Mouse (Mus musculus) right cerebral cortex, adult 18-20 months (tissue): ENCODE data around the gene Trak1.

Experiments used
- DNase-seq: peaks from one replicate; pipeline ENCODE4 v3.0.0; 2022; ENCODE audit warnings: mixed read lengths

Gene Trak1

DNA sequence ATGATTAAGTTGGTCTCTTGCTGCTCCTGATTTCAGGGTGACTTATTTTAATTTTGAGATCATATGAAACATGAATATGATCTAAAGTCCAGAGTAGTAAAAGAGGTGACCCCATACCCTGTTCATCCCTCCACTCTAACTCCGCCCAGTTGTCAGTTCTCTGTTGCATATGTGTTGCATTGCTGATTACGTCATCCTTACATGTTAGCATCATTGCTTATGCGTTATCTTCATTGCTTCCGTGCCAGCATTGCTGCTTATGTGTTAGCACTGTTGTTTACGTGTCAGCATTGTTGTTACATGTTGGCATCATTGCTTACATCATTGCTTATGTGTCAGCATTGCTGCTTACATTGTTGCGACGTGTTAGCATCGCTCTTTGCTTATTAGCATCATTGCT is 51.8 kb downstream of the Trak1 start:
- no peak for DNase-seq

DNA sequence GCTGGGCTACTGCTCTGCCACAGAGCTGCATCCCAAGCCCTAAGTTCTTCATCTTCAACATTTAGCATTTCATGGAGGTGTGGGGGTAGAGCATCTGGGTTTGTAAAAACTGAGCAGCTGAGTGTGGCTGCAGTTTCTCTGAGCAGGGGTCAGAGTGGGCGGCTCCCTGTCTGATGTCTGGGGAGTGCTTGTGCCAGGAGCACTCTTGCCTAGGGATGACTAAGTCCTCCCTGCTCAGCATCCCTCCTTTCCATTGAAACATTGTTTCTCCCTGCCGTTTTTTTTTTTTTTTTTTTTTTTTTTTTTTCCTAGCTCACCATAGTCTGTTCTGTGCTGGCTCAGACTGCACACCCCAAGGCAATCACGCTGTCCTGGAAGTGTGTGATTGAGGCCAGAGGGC is 53.3 kb downstream of the Trak1 start:
- DNase-seq: peak; percentile 48

DNA sequence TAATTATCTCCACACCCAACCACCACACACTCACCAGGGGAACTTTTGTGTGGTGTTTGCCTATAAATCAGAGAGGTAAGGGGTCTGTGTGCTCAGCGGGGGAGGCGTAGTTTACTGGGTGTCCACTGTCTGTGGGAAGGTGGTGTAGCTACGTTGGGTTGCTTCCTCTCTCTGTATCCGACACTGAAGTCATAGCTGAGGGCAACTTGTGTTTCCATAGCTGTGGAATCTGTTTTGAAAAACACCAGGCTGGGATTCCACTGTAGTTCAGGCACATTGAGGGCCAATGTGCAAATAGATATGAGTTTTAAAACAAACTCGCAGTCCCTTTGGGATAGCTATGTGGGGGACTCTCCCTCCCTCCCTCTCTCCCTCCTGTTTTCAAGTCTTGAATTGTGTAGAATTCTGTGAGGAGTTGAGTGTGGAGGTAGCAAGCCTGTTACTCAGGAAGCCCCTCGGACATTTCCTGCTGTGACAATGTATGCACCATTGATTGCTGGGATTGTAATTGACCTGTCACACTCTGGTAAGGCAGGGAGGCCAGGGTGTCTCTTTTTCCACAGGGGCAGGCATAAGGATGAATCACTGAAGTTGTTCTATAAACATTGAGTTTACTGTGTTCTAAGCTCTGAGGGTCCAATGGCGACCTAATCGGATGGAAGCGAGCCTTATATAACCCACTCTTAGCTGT is 54.2 kb downstream of the Trak1 start:
- no peak for DNase-seq

DNA sequence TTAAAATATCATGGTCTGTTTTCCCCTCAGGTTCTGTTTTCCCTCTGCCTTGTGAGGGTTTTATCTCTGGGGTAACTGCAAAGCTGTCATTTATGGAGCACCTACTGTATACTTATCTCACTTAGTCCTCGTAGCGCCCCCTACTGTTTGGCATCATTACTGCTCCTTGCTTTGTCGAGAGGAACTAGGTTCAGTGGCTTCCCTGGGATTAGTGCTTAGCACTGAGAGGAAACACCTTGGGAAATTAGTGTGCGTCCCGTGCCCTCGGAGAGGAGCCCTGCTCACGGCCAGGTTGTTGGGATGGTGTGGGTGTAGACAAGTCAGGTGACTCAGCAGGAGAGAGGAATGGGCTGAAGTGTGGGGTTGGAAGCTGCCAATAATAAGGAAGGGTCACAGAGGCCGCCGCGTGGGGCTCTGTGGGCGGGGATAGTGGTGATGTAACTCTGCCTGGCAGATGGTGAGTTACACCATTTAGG is 54.9 kb downstream of the Trak1 start:
- no peak for DNase-seq

DNA sequence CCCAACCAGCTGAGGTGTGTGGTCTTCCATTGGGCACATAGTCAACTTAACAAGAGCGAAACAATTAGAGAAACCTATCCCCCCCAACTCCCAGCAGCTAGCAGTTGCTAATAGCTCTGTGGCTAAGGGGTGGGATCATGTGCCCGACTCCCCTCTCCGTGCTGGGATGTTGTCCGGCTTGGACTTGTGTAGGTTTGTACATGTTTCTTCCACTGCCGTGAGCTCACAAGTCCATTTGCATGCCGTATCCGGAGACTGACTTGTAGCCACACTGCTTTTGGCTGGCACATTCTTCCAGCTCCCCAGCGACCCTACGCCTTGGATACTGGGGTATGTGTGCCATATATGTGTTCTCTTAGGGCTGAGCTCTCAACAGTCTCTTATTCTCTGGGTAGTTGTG is 55.4 kb downstream of the Trak1 start:
- no peak for DNase-seq

DNA sequence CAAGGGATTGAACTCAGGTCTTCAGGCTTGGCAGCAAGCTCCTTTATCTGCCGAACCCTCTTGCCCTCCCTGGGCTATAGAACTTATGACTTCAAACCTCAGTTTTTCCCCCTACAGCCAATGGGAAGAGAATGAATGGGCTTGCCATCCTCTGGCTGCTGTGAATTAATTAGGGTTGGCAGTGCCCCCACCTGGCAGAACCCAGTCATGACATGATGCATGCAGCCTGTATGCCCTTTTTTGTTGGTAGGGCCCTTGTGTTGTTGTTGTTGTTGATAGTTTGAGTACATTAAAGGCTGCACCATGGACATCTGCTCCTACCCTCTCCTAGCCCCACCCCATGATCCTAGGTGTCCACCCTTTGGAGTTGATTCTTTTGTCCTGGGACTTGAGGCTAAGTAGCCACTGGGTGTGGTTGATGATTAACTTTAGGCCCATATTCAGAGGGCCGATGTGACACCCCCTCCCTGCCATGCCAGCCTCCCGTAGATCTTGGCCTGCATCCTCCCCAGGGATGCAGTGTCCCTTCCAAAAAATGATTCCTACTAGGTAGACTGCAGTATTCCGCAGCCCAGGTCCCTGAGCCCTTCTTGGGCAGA is 57.6 kb downstream of the Trak1 start:
- no peak for DNase-seq

DNA sequence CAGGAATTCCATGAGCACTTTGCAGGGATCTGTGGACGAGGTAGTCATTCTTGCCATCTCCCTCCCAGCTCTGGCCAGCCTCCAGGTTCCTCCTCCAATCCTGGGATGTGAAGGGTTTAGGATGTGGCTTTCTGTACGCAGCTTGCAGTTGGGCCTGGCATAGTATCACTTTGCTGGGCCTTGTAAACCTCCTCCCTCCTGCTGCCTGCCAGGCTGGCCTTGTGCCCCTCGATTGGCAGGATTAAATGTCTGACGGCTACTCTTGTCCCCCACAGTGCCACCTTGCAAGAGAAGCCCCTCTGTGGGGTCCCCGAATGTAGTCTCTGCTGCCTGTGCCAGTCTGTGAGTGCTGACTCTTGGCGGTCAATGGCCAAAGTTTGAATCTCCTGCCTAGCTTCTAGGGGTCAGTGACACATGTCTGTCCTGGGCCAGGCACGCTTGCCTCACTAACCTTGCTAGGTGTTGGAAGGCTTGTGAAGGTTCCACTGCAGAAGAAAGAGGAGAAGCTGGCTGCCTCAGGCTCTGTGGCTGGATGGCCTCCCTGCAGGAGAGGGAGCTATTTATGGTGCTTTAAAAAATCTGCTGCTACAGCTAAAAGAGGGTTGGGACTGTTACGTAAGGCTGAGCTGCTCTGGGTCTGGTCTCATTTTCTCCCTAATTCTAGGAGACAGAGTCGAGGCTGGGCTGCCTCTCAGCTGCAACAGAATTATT is 58.3 kb downstream of the Trak1 start:
- DNase-seq: peak; percentile 90

DNA sequence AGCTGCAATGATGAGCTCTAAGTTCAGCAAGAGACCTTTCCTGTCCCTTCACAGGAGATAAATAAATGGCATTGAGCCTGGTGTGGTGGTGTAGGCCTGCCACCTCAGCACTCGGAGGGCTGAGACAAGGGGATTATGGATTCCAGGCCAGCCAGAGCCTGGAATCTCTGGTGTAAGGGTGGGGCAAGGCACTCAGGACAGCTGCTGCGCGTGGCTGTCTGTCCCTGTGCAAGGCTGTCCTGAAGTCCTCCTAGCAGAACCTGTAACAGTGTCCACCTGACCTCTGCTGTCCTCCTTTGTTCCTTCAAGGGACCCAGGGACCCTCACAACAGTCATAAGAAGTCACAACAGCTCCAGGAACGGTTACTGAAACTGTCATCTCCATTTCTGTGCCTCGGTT is 59.8 kb downstream of the Trak1 start:
- DNase-seq: no peak

DNA sequence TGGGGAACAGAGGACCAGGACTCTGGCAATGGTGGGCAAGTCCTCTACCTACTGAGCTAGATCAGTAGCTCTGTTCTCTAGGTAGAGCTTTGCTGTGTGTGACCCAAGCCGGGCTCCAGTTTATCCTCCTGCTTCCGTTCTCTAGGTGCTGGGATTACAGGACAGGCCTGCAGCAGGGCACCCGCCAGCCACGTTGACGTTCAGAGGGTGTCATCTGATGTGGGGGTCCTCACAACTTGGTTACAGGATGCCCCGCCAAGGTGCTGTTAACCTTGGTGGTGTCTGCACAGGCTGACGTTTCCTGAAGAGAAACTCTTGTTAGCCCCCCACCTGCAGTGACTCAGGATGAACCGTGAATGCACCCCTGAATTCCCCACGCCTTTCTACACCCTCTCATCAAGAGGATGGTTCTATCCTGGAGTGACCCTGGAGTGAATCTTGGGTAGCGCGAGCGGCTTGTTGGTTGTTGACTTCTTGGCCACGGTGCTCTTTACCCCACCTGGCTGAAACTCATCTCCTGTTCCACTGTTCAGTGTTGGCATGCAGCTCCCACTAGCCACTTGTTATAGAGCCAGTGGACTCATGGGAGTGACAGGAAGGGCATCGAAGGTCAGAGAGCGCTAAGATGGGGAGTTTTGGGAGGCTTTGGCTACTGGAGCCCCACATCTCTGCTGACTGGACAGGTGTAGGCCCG is 60.4 kb downstream of the Trak1 start:
- DNase-seq: no peak

DNA sequence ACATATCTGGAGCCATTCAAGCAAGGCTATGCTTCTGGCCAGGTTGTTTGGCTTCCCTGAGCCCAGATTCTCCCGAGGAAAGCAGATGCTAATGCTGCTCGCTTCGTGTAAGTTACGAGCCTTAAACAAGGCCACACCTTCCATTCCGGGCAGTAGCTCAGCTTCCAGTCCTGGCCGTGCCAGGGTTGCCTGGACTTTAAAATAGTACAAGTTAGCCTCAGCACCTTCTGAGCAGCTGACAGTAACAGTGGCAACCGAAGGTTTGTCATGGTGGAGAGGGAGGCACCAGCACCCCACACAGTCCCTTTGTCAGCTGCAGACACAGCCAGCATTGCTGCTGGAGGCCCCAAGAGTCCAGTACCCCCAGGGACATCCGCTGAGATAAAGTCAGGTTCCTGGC is 61.1 kb downstream of the Trak1 start:
- no peak for DNase-seq

DNA sequence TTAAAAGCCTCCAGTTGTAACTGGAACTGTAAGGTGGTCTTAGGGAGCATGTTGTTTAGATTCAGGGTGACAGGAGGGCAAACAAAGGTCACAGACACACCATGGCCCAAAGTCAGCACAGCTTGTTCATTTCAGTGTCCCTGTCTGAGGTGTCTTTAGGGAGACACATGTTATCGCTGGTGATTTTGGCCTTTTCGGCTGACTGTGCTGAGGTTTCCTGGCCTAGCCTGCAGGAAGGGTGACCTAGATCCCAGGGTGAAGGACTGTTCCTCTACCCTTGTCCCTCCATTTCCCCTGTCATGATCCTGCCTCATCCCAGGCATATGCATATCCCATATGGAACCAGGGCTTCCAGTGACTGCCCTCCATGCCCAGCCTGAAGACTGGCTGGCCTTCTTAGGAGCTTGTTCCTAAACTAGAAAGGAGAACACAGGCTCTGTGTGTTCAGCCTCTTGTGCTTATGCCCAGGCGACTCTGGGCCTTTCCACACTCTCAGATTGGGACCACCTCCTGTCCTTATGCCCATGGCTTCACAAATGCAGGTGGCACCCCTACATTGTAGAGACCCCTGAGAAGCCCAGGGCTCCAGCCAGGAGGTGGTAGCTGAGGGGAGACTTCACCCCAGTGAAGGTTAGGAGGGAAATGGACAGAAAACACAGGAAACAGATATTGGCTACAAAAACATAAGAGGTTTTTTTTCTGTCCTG is 62.1 kb downstream of the Trak1 start:
- no peak for DNase-seq

DNA sequence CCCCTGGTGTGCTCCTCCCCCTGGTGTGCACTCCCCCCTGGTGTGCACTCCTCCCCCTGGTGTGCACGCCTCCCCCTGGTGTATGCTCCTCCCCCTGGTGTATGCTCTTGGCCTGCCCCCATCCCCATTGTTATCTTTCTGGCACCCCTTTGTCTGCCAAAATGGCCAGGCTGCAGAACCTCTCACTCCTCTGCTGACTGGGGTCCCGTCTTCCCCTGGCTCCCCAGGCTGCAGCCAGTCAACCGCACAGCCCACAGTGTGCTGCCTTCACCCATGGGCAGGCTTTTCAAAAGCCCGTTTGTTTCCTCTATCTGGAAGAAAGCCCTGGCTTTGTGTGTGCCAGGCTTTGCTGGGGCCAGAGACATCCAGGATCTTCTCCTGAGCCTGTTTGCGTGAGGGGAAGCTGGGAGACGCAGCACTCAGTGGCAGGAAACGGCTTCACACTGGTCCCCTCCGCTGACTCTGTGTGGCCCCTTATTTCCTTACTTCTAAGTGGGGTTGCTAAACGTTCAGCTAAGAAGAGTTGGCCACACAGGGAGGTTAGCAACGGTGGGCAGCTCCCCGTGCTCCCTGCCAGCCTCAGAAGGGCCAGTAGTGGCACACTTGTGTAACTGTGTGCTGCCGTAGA is 63.1 kb downstream of the Trak1 start:
- peak; percentile 72 for DNase-seq

DNA sequence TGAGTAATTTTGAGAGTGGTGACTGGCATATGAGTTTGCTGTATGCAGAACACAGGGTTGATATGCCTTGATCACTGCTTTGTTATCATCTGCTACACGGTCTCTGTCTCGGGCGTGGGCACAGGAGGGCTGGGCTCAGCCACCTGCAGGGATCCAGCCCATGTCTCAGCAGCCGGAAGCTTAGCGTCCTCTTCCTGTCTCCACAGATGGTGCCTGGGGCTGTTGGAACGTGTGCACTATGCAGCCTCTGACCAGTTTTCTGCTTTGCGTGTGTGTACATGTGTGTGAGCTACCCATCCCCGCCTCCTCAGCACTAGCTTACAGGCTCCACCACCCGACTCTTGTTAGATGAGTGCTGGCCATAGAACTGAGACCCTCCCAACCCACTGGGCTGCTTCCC is 63.7 kb downstream of the Trak1 start:
- no peak for DNase-seq

DNA sequence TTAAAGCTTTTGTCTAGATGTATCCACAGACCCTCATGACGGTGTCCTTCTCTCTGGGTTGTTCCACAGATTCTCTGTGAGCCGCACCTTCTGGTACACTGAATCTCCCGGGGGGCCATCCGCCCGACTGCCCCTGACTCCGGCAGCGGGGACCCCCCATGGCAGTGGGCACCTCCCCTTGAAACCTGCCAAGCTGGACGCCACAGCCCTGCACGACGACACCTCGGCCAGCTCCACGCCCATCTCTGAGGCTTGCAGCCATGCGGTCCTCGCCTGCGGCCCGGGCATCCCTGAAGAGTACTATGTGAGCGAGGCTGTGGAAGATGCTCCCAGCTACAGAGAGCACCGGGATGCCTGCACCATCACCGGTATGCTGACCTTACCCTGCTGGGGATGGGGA is 66.6 kb downstream of the Trak1 start:
- DNase-seq: no peak

DNA sequence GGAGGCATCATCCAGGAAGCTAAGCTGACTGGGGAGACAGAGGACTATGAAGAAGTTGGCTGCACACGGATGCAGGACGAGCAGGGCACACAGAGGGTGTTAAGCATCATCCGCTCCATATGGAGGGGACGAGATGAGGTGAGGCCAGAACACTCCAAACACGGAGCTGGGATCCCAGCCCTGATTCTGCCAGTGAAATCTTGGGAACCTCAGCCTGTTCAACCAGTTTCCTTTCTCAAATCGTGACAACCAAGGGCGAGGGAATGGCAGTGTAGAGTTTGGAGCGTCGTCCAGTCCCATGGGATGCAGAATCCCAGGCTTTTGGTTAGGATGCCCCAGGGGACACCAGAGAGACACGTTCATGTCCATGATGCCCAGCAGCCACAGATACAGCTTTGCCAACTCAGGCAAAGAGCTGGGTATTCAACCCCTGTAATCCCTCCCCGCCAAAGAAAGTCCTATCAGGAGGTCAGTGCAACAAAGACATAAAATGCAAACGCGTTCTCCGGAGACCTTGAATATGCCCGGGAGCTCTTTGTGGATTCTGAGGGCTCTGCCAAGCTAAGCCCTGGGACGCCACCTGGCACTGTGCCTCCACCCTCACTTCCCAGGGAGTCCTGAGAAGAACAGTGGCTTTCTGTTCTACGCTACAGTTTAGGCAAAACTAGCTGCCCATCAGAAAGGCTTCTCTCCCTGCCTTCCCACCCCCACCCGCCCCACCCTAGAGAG is 69.0 kb downstream of the Trak1 start:
- DNase-seq: peak; percentile 78

DNA sequence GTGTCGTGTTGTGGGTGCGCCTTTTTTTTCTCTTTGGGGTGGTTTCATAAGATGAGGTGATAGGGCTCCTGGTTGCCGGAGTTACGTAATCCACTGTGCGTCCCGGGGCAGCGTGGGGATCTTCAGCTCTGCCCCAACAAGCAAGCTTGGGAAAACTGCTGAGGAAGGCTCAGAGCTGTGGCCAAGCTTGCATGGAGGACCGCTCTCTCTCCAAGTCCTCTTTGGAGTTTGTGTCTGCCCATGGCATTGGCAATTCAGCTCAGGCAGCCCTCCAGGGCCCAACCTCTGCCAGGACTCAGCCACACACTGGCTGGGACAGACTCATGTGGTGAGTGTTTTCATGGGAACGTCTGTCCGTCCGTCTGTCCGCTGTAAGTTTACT is 69.6 kb downstream of the Trak1 start:
- DNase-seq: no peak

DNA sequence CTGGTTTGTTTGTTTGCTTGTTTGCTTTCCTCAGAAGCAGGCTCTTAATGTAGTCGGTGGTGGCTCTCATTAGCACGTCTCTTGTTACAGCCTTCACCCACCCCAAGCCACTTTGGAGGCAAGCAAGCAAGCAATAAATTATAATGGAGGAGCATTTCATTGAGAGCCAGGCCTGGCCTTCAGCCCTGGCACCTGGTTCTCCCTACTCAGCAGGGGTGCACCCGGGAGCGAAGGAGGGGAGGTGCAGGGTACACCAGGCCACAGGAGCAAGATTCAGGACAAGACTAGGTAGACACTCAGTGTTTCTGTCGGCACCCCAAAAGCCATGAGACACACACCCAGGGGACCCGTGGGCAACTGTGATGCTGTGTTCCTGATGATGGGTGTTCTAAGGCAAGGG is 72.3 kb downstream of the Trak1 start:
- DNase-seq: no peak

DNA sequence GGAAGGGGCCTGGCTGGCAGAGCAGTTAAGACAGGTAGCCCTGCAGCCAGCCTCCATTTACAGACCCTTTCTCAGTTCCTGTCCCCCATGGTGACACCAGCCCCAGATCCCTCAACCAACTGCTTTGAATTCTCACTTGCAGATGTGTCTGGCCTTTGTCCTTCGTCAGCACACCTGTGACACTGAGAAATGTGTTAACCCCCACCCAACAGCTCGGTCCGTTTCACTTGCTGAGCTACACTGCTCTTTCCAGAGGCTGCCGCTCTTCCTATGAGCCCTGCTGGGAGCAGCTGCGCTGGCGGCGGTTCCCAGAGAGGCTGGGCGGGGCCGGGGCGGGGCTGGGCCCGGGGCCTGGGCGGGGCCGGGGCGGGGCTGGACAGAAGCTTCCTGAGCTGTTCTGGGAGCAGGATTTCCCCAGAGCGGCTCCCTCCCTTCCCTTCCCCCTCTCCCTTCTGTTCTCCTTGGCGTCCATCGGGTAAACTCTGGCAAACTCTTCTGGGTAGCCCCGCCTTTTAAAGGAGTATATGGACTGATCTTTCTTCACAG is 74.1 kb downstream of the Trak1 start:
- DNase-seq: peak; percentile 77

DNA sequence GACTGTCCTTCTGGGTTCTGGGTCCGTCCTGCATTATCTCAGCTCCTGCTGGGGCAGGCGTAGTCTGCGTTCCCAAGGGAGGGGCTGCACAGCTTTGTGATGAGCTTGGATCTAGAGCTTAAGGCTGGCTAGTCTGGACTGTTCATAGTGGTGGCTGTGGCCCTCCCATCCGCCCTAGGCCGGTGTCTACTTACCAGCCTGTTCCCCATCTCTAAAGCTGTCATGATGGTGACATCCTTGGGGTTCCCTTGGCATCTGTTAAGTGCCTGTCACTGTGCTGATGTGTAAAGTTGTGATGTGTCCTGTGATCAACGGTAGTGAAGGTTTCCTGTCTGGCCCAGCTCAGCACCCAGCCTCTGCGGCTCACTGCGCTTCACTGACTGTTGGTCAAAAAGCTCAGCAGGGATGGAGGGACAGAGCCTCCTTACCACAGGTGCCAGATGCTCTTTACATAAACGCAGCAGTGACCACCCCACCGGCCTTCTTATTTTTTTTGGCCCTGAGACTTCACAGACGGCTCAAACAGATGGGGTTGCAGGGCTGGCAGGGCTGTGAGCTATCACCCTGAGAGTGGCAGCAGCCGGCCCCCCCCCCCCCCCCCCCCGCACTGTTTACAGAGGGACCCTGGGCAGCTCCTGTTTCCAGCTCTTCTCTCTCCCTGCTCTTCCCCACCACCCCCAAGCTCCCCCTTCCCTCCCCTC is 74.8 kb downstream of the Trak1 start:
- DNase-seq: no peak

DNA sequence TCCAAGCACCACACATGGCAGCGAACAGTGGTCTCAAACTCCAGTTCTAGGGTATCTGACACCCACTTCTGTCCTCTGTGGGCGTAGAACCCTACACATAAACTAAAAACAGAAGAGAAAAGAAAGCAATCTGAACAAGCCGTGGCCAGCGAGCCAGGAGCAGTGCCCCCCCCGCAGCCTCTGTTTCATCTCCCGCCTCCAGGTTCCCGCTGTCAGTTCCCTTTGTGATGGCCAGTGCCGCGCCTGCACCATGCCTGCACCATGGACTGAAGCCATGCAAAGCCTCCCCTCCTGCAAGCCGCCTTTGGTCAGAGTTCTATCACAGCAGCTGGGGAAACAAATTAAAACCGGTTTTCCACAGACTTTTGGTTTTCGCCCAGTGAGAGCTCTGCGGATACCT is 75.8 kb downstream of the Trak1 start:
- no peak for DNase-seq

DNA sequence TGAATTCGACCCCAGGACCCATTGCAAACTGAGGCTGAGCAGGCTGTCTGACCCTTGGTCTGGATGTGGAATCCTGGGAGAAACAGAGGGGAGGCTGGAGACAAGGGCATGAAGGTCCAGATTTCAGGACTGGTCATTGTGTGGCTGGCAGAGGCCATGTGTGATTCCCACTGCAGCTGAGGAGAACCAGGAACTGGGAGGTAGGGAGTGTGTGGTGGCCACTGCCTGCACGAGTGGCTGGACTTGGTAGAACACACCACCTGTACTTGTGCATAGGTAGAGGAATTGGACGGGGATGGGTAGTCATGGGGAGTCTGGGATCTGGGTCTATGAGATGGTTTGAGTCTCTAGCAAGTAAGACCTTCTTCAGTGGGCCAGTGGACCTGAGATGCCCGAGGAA is 76.2 kb downstream of the Trak1 start:
- no peak for DNase-seq
